Mouse (Mus musculus) CH12.LX (cell line): ENCODE results near the gene Lmod3. TPM values are rescaled to one million over a fixed set of nuclear protein-coding genes. Genes with fewer than 3 reads are reported as not detected.
A peak's percentile ranks its signal among the peaks of the same experiment; 100 is the strongest.

Experiments
- DNase-seq: peaks from one replicate; pipeline ENCODE4 v3.0.0-alpha.2; 2013; ENCODE audit errors: extremely low read depth
- H3K27ac ChIP-seq: 2 replicates; pipeline ENCODE4 v1.5.1; 2012; ENCODE audit warnings: low read depth, mild to moderate bottlenecking, control low read depth, moderate library complexity; ENCODE audit not compliant: insufficient read depth
- H3K27me3 ChIP-seq: replicated peaks from 2 replicates; pipeline ENCODE3; 2012; ENCODE audit warnings: inconsistent platforms
- H3K36me3 ChIP-seq, 2 experiments: replicated peaks in 1 of 2; 2 replicates each; pipeline versions ENCODE3 to v1.6.1; 2012; ENCODE audit warnings: inconsistent platforms in 1 of 2, low read length in 1 of 2, mild to moderate bottlenecking in 1 of 2, mixed read lengths in 1 of 2, moderate library complexity in 1 of 2; ENCODE audit not compliant: control insufficient read depth in 1 of 2, insufficient read depth in 1 of 2
- H3K4me1 ChIP-seq, 2 experiments: 2 replicates each; pipeline ENCODE4 v1.6.1; 2012; ENCODE audit warnings: inconsistent platforms in 1 of 2, moderate library complexity in 1 of 2; ENCODE audit not compliant: insufficient read depth in 2 of 2, control insufficient read depth in 1 of 2
- H3K4me2 ChIP-seq: 2 replicates; pipeline ENCODE4 v1.6.1; 2012; ENCODE audit warnings: low read depth, mild to moderate bottlenecking, control low read depth; ENCODE audit not compliant: poor library complexity, insufficient read depth, severe bottlenecking
- H3K4me3 ChIP-seq, 3 experiments: fragments of 150-350 bp in 1 of 3; sonication (generic) in 1 of 3; replicated peaks in 1 of 3; 2 replicates each; pipeline versions ENCODE3 to v1.5.1; 2011 to 2012; ENCODE audit warnings: low read depth in 2 of 3, low read length in 2 of 3, mild to moderate bottlenecking in 2 of 3, moderate library complexity in 2 of 3, control low read depth in 1 of 3, improper control_type of control experiment in 1 of 3, inconsistent platforms in 1 of 3, mixed read lengths in 1 of 3; ENCODE audit not compliant: poor library complexity in 1 of 3
- H3K79me2 ChIP-seq: replicated peaks from 2 replicates; pipeline ENCODE4 v1.6.1; 2012; ENCODE audit warnings: mild to moderate bottlenecking, moderate library complexity; ENCODE audit not compliant: control insufficient read depth, poor library complexity, insufficient read depth, severe bottlenecking; ENCODE audit errors: extremely low read depth
- H3K9ac ChIP-seq: 2 replicates; pipeline ENCODE4 v1.6.1; 2012; ENCODE audit warnings: low read depth, mild to moderate bottlenecking, control low read depth, moderate library complexity; ENCODE audit not compliant: insufficient read depth
- H3K9me3 ChIP-seq: replicated peaks from 2 replicates; pipeline ENCODE3; 2012; ENCODE audit warnings: low read length, inconsistent platforms, mixed read lengths
- BHLHE40 ChIP-seq: IDR thresholded peaks from 2 replicates; pipeline ENCODE4 v1.6.1; 2011; ENCODE audit warnings: mild to moderate bottlenecking, low read depth, low read length, improper control_type of control experiment
- CHD2 ChIP-seq: IDR thresholded peaks from 2 replicates; pipeline ENCODE4 v1.6.1; 2011; ENCODE audit warnings: low read length, improper control_type of control experiment
- ELF1 ChIP-seq: IDR thresholded peaks from 2 replicates; pipeline ENCODE4 v1.6.1; 2014; ENCODE audit warnings: low read depth, mild to moderate bottlenecking, inconsistent platforms, low read length, improper control_type of control experiment
- EP300 ChIP-seq: IDR thresholded peaks from 2 replicates; pipeline ENCODE4 v1.6.1; 2011; ENCODE audit warnings: low read length, improper control_type of control experiment
- GABPA ChIP-seq: IDR thresholded peaks from 2 replicates; pipeline ENCODE4 v1.6.1; 2012; ENCODE audit warnings: low read depth, low read length, improper control_type of control experiment, inconsistent platforms; ENCODE audit not compliant: insufficient replicate concordance
- HCFC1 ChIP-seq: IDR thresholded peaks from 2 replicates; pipeline ENCODE4 v1.6.1; 2012; ENCODE audit warnings: low read depth, mild to moderate bottlenecking, inconsistent platforms, low read length, improper control_type of control experiment
- IRF4 ChIP-seq: IDR thresholded peaks from 2 replicates; pipeline ENCODE4 v1.6.1; 2014; ENCODE audit warnings: low read depth, mild to moderate bottlenecking, inconsistent platforms, low read length, improper control_type of control experiment
- JUND ChIP-seq: conservative IDR thresholded peaks from 2 replicates; pipeline ENCODE4 v1.6.1; 2011; ENCODE audit warnings: low read depth, low read length, improper control_type of control experiment
- MXI1 ChIP-seq: IDR thresholded peaks from 2 replicates; pipeline ENCODE4 v1.6.1; 2011; ENCODE audit warnings: mild to moderate bottlenecking, low read depth, low read length, improper control_type of control experiment
- MYC ChIP-seq: IDR thresholded peaks from 2 replicates; pipeline ENCODE4 v1.6.1; 2011; ENCODE audit warnings: low read depth, mild to moderate bottlenecking, improper control_type of control experiment, low read length
- NELFE ChIP-seq: IDR thresholded peaks from 2 replicates; pipeline ENCODE4 v1.6.1; 2011; ENCODE audit warnings: low read depth, low read length, improper control_type of control experiment
- NRF1 ChIP-seq: IDR thresholded peaks from 2 replicates; pipeline ENCODE4 v1.6.1; 2014; ENCODE audit warnings: low read depth, mild to moderate bottlenecking, inconsistent platforms, low read length, improper control_type of control experiment, moderate library complexity
- PAX5 ChIP-seq: IDR thresholded peaks from 2 replicates; pipeline ENCODE4 v1.6.1; 2012; ENCODE audit warnings: low read length, inconsistent platforms, mixed read lengths
- POLR2A ChIP-seq: IDR thresholded peaks from 2 replicates; pipeline ENCODE4 v1.6.1; 2011; ENCODE audit warnings: low read depth, mild to moderate bottlenecking, improper control_type of control experiment, low read length
- POLR2AphosphoS2 ChIP-seq: IDR thresholded peaks from 2 replicates; pipeline ENCODE4 v1.6.1; 2011; ENCODE audit warnings: low read depth, low read length, improper control_type of control experiment
- RCOR1 ChIP-seq: conservative IDR thresholded peaks from 2 replicates; pipeline ENCODE4 v1.6.1; 2012; ENCODE audit warnings: low read depth, mild to moderate bottlenecking, inconsistent platforms, low read length, improper control_type of control experiment
- SIN3A ChIP-seq: IDR thresholded peaks from 2 replicates; pipeline ENCODE4 v1.6.1; 2012; ENCODE audit warnings: low read length, improper control_type of control experiment, inconsistent platforms
- TCF12 ChIP-seq: IDR thresholded peaks from 2 replicates; pipeline ENCODE4 v1.6.1; 2014; ENCODE audit warnings: low read depth, mild to moderate bottlenecking, inconsistent platforms, low read length, improper control_type of control experiment
- USF1 ChIP-seq: IDR thresholded peaks from 2 replicates; pipeline ENCODE4 v1.6.1; 2014; ENCODE audit warnings: low read depth, mild to moderate bottlenecking, inconsistent platforms, low read length, improper control_type of control experiment
- USF2 ChIP-seq: conservative IDR thresholded peaks from 2 replicates; pipeline ENCODE4 v1.6.1; 2011; ENCODE audit warnings: low read depth, low read length, improper control_type of control experiment
- ZC3H11A ChIP-seq: IDR thresholded peaks from 2 replicates; pipeline ENCODE4 v1.6.1; 2012; ENCODE audit warnings: low read depth, mild to moderate bottlenecking, inconsistent platforms, low read length, improper control_type of control experiment
- dilution Hi-C: fragments of 300-500 bp; cut with MboI; formaldehyde crosslinking; loops from 2 replicates; pipeline ENCODE4 v1.14.3; 2020; ENCODE audit warnings: low sequenced_read_pairs; ENCODE audit not compliant: extremely low pct_unique_long_range_greater_than_20kb, extremely low pct_ligation_motif_present
- in situ Hi-C: fragments of 300-500 bp; cut with MboI; formaldehyde crosslinking; loops from 3 replicates; pipeline ENCODE4 v1.14.3; 2019; ENCODE audit warnings: low sequenced_read_pairs, low pct_ligation_motif_present, low pct_unique_long_range_greater_than_20kb, mixed read lengths
- polyA plus RNA-seq: library from polyadenylated mRNA; unstranded; fragments of >175 nt; gene quantifications from 2 replicates; pipeline ENCODE4 v1.2.1, GENCODE M21; 2012; ENCODE audit warnings: low read depth; ENCODE audit not compliant: insufficient read length
- total RNA-seq, 2 experiments: library from RNA; depleted of rRNA; stranded (reverse); fragments of 300-350 nt in 1 of 2; fragments of >200 nt in 1 of 2; gene quantifications; 2 replicates each; pipeline ENCODE4 v1.2.3; 2012 to 2014

Gene Lmod3
- total and polyA plus RNA-seq, 3 experiments: not detected

DNA sequence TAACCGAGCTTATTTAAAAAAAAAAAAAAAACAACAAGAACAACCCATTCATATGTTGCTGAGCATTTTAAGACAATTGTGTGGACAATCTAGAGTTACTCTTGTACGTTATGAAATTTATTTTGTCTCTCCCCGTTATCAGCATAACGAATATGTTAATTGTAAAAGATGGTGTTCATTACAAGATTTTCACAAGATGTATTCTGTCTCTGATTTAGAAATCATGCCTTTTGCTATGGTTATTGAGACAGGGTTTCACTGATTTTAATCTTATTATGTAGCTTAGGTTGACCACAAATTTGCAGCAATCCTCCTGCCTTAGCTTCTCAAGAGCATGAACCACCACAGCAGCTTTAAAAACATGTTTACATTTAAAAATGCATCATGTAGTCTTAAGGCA, 37.3 kb upstream of the Lmod3 start:
- peak overlapping the region; percentile 16; the same call in 1 of the 2 replicates for H3K4me2 ChIP-seq
- H3K9ac ChIP-seq: no peak overlapping the region
- dilution Hi-C loops: no loop called here
- H3K27me3 ChIP-seq: no peaks in the 10 kb centered on the region
- DNase-seq: no peak
- H3K9me3 ChIP-seq: no peaks in the 10 kb centered on the region
- in situ Hi-C loops: loop anchor here (10.0 kb wide), 1 partner anchor 115 kb away; no protein-coding TSS in a partner anchor
- H3K4me1 ChIP-seq: peaks cover 21 to 48% of the 10 kb centered on the region in 2 experiments
- H3K79me2 ChIP-seq: no peaks in the 10 kb centered on the region
- no peak overlapping the region for H3K4me3 ChIP-seq
- TF ChIP-seq IRF4: no peak
- no peak for TF ChIP-seq NRF1
- no peak for TF ChIP-seq POLR2AphosphoS2
- TF ChIP-seq JUND: no peak
- no peak for TF ChIP-seq ZC3H11A
- TF ChIP-seq RCOR1: no peak
- no peak for TF ChIP-seq BHLHE40
- TF ChIP-seq SIN3A: no peak
- no peak for TF ChIP-seq POLR2A
- no peak for TF ChIP-seq HCFC1
- TF ChIP-seq ELF1: no peak
- no peak for TF ChIP-seq PAX5
- TF ChIP-seq CHD2: no peak
- no peak for TF ChIP-seq USF1
- TF ChIP-seq MYC: no peak
- no peak for TF ChIP-seq USF2
- TF ChIP-seq GABPA: no peak
- no peak for TF ChIP-seq EP300
- TF ChIP-seq TCF12: no peak
- no peak for TF ChIP-seq MXI1
- no peak overlapping the region for H3K27ac ChIP-seq
- no peaks in the 10 kb centered on the region for H3K36me3 ChIP-seq

DNA sequence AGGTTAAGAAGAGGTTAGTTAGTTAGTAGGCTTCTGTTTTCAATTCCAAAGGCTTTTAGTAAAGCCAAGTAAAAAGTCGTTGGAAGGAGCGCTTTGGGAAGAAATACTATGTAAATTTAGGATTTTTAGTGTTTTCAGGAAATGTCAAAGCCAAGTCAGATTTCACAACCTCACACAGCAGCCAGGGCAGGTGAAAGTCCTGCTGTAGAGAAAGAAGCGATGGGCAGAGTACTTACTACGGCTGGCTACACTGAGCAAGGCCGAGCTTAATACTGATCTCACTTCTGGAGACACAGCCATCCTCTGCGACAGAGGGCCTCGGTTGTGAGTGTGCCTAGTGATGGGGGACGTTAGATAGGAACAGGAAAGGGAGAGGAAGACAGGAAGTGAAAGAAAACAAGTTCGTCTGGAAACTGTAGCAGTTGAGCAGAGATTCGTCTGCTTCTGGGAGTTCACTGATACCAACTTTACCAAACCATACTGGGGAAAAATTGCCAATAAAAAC, 36.8 kb upstream of the Lmod3 start:
- H3K36me3 ChIP-seq: no peaks in the 10 kb centered on the region
- peaks cover 18 to 43% of the 10 kb centered on the region in 2 experiments for H3K4me1 ChIP-seq
- H3K9ac ChIP-seq: no peak overlapping the region
- H3K27ac ChIP-seq: no peak overlapping the region
- no peaks in the 10 kb centered on the region for H3K79me2 ChIP-seq
- H3K4me3 ChIP-seq: no peak overlapping the region
- H3K27me3 ChIP-seq: no peaks in the 10 kb centered on the region
- no peaks in the 10 kb centered on the region for H3K9me3 ChIP-seq
- in situ Hi-C loops: no loop called here
- TF ChIP-seq NRF1: no peak
- TF ChIP-seq NELFE: no peak
- TF ChIP-seq MYC: no peak
- no peak for TF ChIP-seq BHLHE40
- TF ChIP-seq, all 38 proteins: peak for 0
- H3K4me2 ChIP-seq: peak overlapping the region; percentile 16; the same call in 1 of the 2 replicates
- dilution Hi-C loops: no loop called here
- DNase-seq: no peak
